Mouse (Mus musculus) kidney, postnatal 14 days (tissue): ENCODE data around the gene Adcy6.

Source experiments
- DNase-seq: peaks from one replicate; pipeline ENCODE4 v3.0.0; 2022; ENCODE audit warnings: mixed read lengths

Gene Adcy6

GRCm38 (mm10) chr15:98555881-98556280 is 54.0 kb downstream of the Adcy6 start:
- no peak for DNase-seq

- no peak for DNase-seq
These were observed 57.1 kb downstream of the Adcy6 start for GRCm38 (mm10) chr15:98552758-98553157.

GRCm38 (mm10) chr15:98546843-98547242 is 63.0 kb downstream of the Adcy6 start:
- no peak for DNase-seq

GRCm38 (mm10) chr15:98545151-98545550 is 64.7 kb downstream of the Adcy6 start:
- DNase-seq, result no peak

- DNase-seq, result no peak
These were observed 66.5 kb downstream of the Adcy6 start for GRCm38 (mm10) chr15:98543341-98543740.

GRCm38 (mm10) chr15:98541064-98541463 is 68.8 kb downstream of the Adcy6 start:
- DNase-seq, result no peak
